Mouse (Mus musculus): ENCODE data around the gene Gfm1.

DNA sequence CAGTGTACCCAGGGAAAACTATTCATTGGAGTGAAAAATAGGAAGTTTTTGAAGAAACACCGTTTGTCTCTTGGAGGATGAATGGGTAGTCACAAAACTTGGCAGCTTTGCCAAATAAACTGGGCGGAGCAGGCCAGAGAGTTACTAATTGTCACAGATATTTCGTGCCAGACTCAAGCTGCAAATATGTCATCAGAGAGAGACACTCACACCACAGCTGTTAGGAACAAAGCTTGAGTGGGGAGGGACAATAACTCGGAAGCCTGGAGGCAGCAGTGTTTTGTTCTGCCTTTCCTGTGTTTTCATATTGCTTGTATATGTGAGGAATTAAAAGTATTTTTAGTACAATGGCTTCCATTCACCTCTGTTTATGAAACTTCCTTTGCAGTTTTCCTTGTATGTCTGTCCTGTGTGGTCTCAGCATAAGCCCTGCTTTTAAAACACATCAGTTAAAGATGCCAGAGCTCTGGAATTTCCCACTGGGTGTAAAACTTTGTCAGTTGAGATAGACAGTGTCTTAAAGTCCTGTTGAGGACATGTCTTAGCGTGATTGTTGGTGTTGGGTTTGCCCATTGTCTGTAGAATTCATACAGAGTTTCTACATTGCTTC is 20.8 kb downstream of the Gfm1 start:
- no peak for TF ChIP-seq CTCF (IDR thresholded peaks at IDR 0.05; ENCODE audit: control insufficient read depth, insufficient read depth, insufficient read length)
- no peak for TF ChIP-seq MAX (IDR thresholded peaks at IDR 0.05)
- no peak for TF ChIP-seq USF1 (IDR thresholded peaks at IDR 0.05; ENCODE audit: low read depth)
- TF ChIP-seq FOSL1 (IDR thresholded peaks at IDR 0.05; ENCODE audit: insufficient read depth, low read length, poor library complexity, severe bottlenecking), result no peak

All from C2C12 (cell line).